Mouse (Mus musculus) limb, embryonic 12.5 days (tissue): ENCODE data around the gene Foxj3. TPM values are rescaled to one million over a fixed set of nuclear protein-coding genes. Genes with fewer than 3 reads are reported as not detected.
A peak's percentile ranks its signal among the peaks of the same experiment; 100 is the strongest.
"Not testable (repeated sequence)": the region's sequence is repeated elsewhere in the genome, so short reads cannot be mapped to it uniquely, and the experiment has no call there.

Experiments
- ATAC-seq: fragments of 200-750 bp; cut with Nextera tagmentation; 2 replicates; pipeline ENCODE4 v1.8.0; 2017; ENCODE audit warnings: low read depth, moderate TSS enrichment; ENCODE audit not compliant: insufficient number of reproducible peaks, insufficient read depth, low FRiP score, low TSS enrichment
- H3K27ac ChIP-seq: fragments of 300-500 bp; sonication (generic); 2 replicates; pipeline ENCODE4 v1.5.1; 2016; ENCODE audit warnings: mild to moderate bottlenecking, moderate library complexity
- H3K27me3 ChIP-seq: fragments of 300-500 bp; sonication (generic); 2 replicates; pipeline ENCODE4 v1.6.1; 2016; ENCODE audit warnings: mild to moderate bottlenecking, moderate library complexity
- H3K36me3 ChIP-seq: fragments of 300-500 bp; sonication (generic); 2 replicates; pipeline ENCODE4 v1.6.1; 2016; ENCODE audit warnings: mild to moderate bottlenecking, moderate library complexity
- H3K4me1 ChIP-seq: fragments of 300-500 bp; sonication (generic); replicated peaks from 2 replicates; pipeline ENCODE4 v1.6.1; 2016
- H3K4me2 ChIP-seq: fragments of 300-500 bp; sonication (generic); 2 replicates; pipeline ENCODE4 v1.6.1; 2016; ENCODE audit warnings: mild to moderate bottlenecking, moderate library complexity
- H3K4me3 ChIP-seq: fragments of 300-500 bp; sonication (generic); replicated peaks from 2 replicates; pipeline ENCODE4 v1.5.1; 2016; ENCODE audit warnings: mild to moderate bottlenecking
- H3K9ac ChIP-seq: fragments of 300-500 bp; sonication (generic); replicated peaks from 2 replicates; pipeline ENCODE4 v1.6.1; 2016; ENCODE audit warnings: mild to moderate bottlenecking, moderate library complexity
- H3K9me3 ChIP-seq: fragments of 300-500 bp; sonication (generic); 2 replicates; pipeline ENCODE4 v1.6.1; 2016; ENCODE audit warnings: mild to moderate bottlenecking, moderate library complexity
- WGBS: fragments of 180-500 bp; shearing (Covaris S2); methylation state at CpG from one replicate; pipeline ENCODE4 v1.1.7; 2016; 5-methylcytosine and 5-hydroxymethylcytosine counted together
- polyA plus RNA-seq: library from polyadenylated mRNA; unstranded; fragments of >200 nt; fragmentation: Nextera tagmentation; extraction: Ambion mirVana; gene quantifications from 2 replicates; pipeline ENCODE4 v1.2.1, GENCODE M21; 2016

Gene Foxj3
- 27.9 and 29.2 TPM in 2 replicates for polyA plus RNA-seq

GRCm38 (mm10) chr4:119536615-119537014 is at the start of gene Foxj3:
Gene Foxj3 (plus strand): TSS chr4:119537004.
- peaks cover 13% of the 10 kb centered on the region for H3K4me1 ChIP-seq
- H3K4me2 ChIP-seq, H3K9me3 ChIP-seq, H3K36me3 ChIP-seq, H3K27me3 ChIP-seq, ATAC-seq, H3K9ac ChIP-seq, H3K4me3 ChIP-seq, H3K27ac ChIP-seq: not testable (repeated sequence)
- WGBS = 87% methylated on average over 4 of the region's 4 CpGs

GRCm38 (mm10) chr4:119489666-119490065 is 47.1 kb upstream of the Foxj3 start:
- no peak for ATAC-seq
- Histone ChIP-seq H3K36me3 (no peaks in the 10 kb centered on the region), H3K4me2 (no peak overlapping the region), H3K4me1 (no peaks in the 10 kb centered on the region), H3K27me3 (peaks cover 34% of the 10 kb centered on the region), H3K4me3 (no peak overlapping the region), H3K9ac (no peak overlapping the region), H3K9me3 (0 out of 2 replicates have a peak, but pooled peaks cover 3% of the 10 kb centered on the region), H3K27ac (no peak overlapping the region)
- WGBS = 90% methylated on average over 10 of the region's 10 CpGs

GRCm38 (mm10) chr4:119490806-119491205 is 46.0 kb upstream of the Foxj3 start:
- Histone ChIP-seq H3K27ac (no peak overlapping the region), H3K4me2 (no peak overlapping the region), H3K9me3 (0 out of 2 replicates have a peak, but pooled peaks cover 3% of the 10 kb centered on the region), H3K4me1 (no peaks in the 10 kb centered on the region), H3K4me3 (no peak overlapping the region), H3K36me3 (no peaks in the 10 kb centered on the region), H3K9ac (no peak overlapping the region), H3K27me3 (peaks cover 34% of the 10 kb centered on the region)
- no peak for ATAC-seq
- 73% methylated on average over 3 of the region's 3 CpGs for WGBS

GRCm38 (mm10) chr4:119492291-119492932 is 44.4 kb upstream of the Foxj3 start, which contains the start of gene Rimkla:
Gene Rimkla (minus strand): TSS chr4:119492628.
- H3K36me3 ChIP-seq = no peaks in the 10 kb centered on the region
- H3K9ac ChIP-seq = peak within 1 kb of the TSS; percentile 57
- peak within 1 kb of the TSS; percentile 60 for H3K4me3 ChIP-seq
- H3K27ac ChIP-seq = no peak within 1 kb of the TSS
- H3K4me2 ChIP-seq = peak within 1 kb of the TSS; percentile 94
- peak; percentile 86 for ATAC-seq
- H3K4me1 ChIP-seq = no peaks in the 10 kb centered on the region
- peaks cover 34% of the 10 kb centered on the region for H3K27me3 ChIP-seq
- WGBS = 0% methylated on average over 72 of the region's 77 CpGs
- H3K9me3 ChIP-seq = 0 out of 2 replicates have a peak, but pooled peaks cover 3% of the 10 kb centered on the region

GRCm38 (mm10) chr4:119492933-119493327 is 43.9 kb upstream of the Foxj3 start:
- Histone ChIP-seq H3K4me1 (no peaks in the 10 kb centered on the region), H3K9ac (peak overlapping the region; percentile 57; the same call in 1 of the 2 replicates), H3K27ac (no peak overlapping the region), H3K4me3 (peak overlapping the region; percentile 60), H3K9me3 (0 out of 2 replicates have a peak, but pooled peaks cover 3% of the 10 kb centered on the region), H3K27me3 (peaks cover 34% of the 10 kb centered on the region), H3K36me3 (no peaks in the 10 kb centered on the region), H3K4me2 (peak overlapping the region; percentile 94)
- no peak for ATAC-seq
- 36% methylated on average over 10 of the region's 10 CpGs for WGBS

- Histone ChIP-seq H3K27ac (no peak overlapping the region), H3K9ac (no peak overlapping the region), H3K27me3 (peaks cover 8% of the 10 kb centered on the region), H3K4me2 (no peak overlapping the region), H3K4me3 (no peak overlapping the region), H3K36me3 (no peaks in the 10 kb centered on the region), H3K9me3 (no peaks in the 10 kb centered on the region), H3K4me1 (no peaks in the 10 kb centered on the region)
- 61% methylated on average over 5 of the region's 5 CpGs for WGBS
- no peak for ATAC-seq
Observed at GRCm38 (mm10) chr4:119498319-119498848, 38.4 kb upstream of the Foxj3 start.

- WGBS = 64% methylated on average over 2 of the region's 2 CpGs
- H3K36me3 ChIP-seq = no peaks in the 10 kb centered on the region
- no peak for ATAC-seq
Observed at GRCm38 (mm10) chr4:119511591-119511990, 25.2 kb upstream of the Foxj3 start.

GRCm38 (mm10) chr4:119512731-119513141 is 24.1 kb upstream of the Foxj3 start:
- no peak for ATAC-seq
- WGBS = 70% methylated on average over 3 of the region's 3 CpGs
- no peaks in the 10 kb centered on the region; the same call in 1 of the 2 replicates for H3K9me3 ChIP-seq
- H3K36me3 ChIP-seq = no peaks in the 10 kb centered on the region
- no peak overlapping the region for H3K27ac ChIP-seq
- 0 out of 2 replicates have a peak, but pooled peaks cover 7% of the 10 kb centered on the region for H3K27me3 ChIP-seq
- no peak overlapping the region for H3K4me2 ChIP-seq
- no peak overlapping the region for H3K4me3 ChIP-seq
- H3K4me1 ChIP-seq = no peaks in the 10 kb centered on the region
- H3K9ac ChIP-seq = no peak overlapping the region

More at GRCm38 (mm10) chr4:119511591-119511990, 25.2 kb upstream of the Foxj3 start:
- Histone ChIP-seq H3K27me3 (0 out of 2 replicates have a peak, but pooled peaks cover 7% of the 10 kb centered on the region), H3K9ac (no peak overlapping the region), H3K4me3 (no peak overlapping the region), H3K27ac (no peak overlapping the region), H3K9me3 (no peaks in the 10 kb centered on the region; the same call in 1 of the 2 replicates), H3K4me2 (no peak overlapping the region), H3K4me1 (no peaks in the 10 kb centered on the region)

- H3K4me3 ChIP-seq = no peak overlapping the region
- no peaks in the 10 kb centered on the region for H3K9me3 ChIP-seq
- H3K9ac ChIP-seq = no peak overlapping the region
- H3K27ac ChIP-seq = no peak overlapping the region
- no peaks in the 10 kb centered on the region for H3K36me3 ChIP-seq
- no peak for ATAC-seq
- H3K4me1 ChIP-seq = no peaks in the 10 kb centered on the region
- 81% methylated on average over 4 of the region's 4 CpGs for WGBS
- H3K4me2 ChIP-seq = no peak overlapping the region
- no peaks in the 10 kb centered on the region for H3K27me3 ChIP-seq
Observed at GRCm38 (mm10) chr4:119523575-119523974, 13.2 kb upstream of the Foxj3 start.

GRCm38 (mm10) chr4:119524010-119524409 is 12.8 kb upstream of the Foxj3 start:
- H3K9me3 ChIP-seq = no peaks in the 10 kb centered on the region
- no peaks in the 10 kb centered on the region for H3K36me3 ChIP-seq
- H3K4me1 ChIP-seq = no peaks in the 10 kb centered on the region
- no peak overlapping the region for H3K4me2 ChIP-seq
- 89% methylated on average over 1 of the region's 1 CpGs for whole genome bisulfite sequencing
- no peak overlapping the region for H3K27ac ChIP-seq
- no peaks in the 10 kb centered on the region for H3K27me3 ChIP-seq
- H3K9ac ChIP-seq = no peak overlapping the region
- H3K4me3 ChIP-seq = no peak overlapping the region
- ATAC-seq = no peak

- no peaks in the 10 kb centered on the region for H3K4me1 ChIP-seq
- 86% methylated on average over 2 of the region's 2 CpGs for WGBS
- no peak overlapping the region for H3K4me3 ChIP-seq
- H3K27ac ChIP-seq = no peak overlapping the region
- H3K9ac ChIP-seq = no peak overlapping the region
- no peak for ATAC-seq
- H3K4me2 ChIP-seq = no peak overlapping the region
- H3K36me3 ChIP-seq = no peaks in the 10 kb centered on the region
- no peaks in the 10 kb centered on the region for H3K27me3 ChIP-seq
- no peaks in the 10 kb centered on the region for H3K9me3 ChIP-seq
Observed at GRCm38 (mm10) chr4:119524466-119524865, 12.3 kb upstream of the Foxj3 start.
